Mouse (Mus musculus): ENCODE data around the gene Cap2.

DNA sequence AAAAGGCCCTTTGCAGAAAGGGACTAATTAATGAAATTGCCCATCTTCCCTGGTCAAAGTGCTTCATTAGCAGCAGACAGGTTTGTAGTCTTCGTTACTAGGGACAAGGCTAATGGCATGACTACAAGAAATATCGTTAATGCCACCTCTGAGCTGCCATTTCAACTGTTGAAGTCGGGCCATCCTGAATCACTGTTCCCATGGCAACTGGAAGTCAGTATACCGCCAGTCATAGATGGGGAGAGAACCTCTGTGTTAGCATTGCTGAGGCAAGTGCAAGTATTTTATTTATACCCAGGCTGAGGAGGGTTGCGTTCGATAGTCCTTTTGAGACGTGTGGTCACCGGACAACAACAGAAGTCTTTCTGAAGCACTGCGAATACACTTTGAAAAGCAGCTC lies 53.1 kb downstream of the Cap2 start:
- TF ChIP-seq CTCF (IDR thresholded peaks at IDR 0.05; ENCODE audit: extremely low read depth, insufficient read depth, insufficient read length, insufficient replicate concordance) (no peak), POLR2A (IDR thresholded peaks at IDR 0.05; ENCODE audit: low read depth, low read length) (no peak)
